Mouse (Mus musculus) brain, embryonic 18.5 days (tissue): Measurements from ENCODE around the gene Sec23b.
"Not testable (repeated sequence)": the region's sequence is repeated elsewhere in the genome, so short reads cannot be mapped to it uniquely, and the experiment has no call there.

Experiments
- DNase-seq: peaks from one replicate; pipeline ENCODE4 v3.0.0-alpha.2; 2012; ENCODE audit warnings: low read depth, low spot score

The Sec23b gene

GRCm38 (mm10) chr2:144555820-144556552, at the start of gene Sec23b:
Gene Sec23b, plus strand, starts transcription at chr2:144556229.
- DNase-seq: peak; percentile 92

DNA sequence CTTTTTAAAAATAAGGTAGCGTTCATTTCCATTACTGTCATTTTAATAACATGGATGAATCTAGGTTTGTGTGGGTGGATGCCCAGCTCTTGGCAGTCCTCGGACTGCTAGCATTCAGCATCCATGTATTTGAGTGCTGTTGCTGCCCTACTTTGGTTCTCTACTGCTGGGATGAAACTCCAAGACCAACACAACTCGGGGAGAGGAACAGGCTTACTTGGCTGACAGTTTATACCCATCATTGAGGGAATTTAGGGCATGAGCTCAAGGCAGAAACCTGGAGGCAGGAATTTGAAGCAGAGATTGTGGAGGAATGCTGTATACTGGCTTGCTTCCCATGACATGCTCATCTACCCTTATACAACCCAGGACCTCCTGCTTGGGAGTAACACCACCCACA, 41.4 kb upstream of the Sec23b start:
- no peak for DNase-seq

- no peak for DNase-seq
These were observed 36.3 kb upstream of the Sec23b start for GRCm38 (mm10) chr2:144519772-144520171.

DNA sequence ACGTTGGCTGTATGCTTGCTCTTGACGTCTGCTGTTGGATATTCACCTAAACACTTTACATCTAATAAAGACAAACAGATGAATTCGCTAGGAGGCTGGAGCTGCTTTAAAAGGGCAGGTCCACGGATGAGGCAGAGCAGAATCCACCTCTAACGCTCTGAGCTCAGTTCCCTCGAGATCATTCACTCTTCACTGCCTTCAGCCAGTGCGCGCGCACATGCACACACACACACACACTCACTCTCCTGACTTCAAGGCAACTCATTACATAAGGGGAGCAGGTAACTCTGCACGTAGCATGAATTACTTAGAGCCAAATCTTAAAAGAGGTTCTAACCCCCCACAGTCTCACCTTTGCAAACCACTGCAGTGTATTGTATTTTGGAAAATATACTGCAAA, 30.2 kb upstream of the Sec23b start:
- no peak for DNase-seq

- peak; percentile 95 for DNase-seq
These were observed 28.8 kb upstream of the Sec23b start, which contains the start of the genes Dzank1 and Polr3f for GRCm38 (mm10) chr2:144526981-144527820. Gene Dzank1, minus strand, starts transcription at chr2:144527414. Gene Polr3f, plus strand, starts transcription at chr2:144527718.

DNA sequence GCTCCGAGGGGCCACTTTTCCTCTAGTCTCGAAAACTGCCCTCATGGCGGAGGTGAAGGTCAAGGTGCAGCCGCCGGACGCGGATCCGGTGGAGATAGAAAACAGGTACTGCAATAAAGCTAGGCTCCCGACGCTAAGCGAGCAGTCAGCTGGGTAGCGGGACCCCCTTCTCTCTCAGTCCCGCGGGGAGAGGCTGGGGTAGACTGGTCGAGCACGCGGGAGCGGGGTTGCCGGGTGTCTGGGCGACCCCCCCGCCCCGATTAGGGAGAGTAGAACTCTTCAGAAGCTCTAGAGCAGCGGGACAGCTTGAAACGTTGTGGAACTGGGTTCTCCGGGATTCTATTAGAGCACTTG, 28.2 kb upstream of the Sec23b start:
- DNase-seq: no peak

GRCm38 (mm10) chr2:144537123-144537522, 18.9 kb upstream of the Sec23b start:
- no peak for DNase-seq

- no peak for DNase-seq
These were observed 14.8 kb upstream of the Sec23b start for GRCm38 (mm10) chr2:144541246-144541645.

DNA sequence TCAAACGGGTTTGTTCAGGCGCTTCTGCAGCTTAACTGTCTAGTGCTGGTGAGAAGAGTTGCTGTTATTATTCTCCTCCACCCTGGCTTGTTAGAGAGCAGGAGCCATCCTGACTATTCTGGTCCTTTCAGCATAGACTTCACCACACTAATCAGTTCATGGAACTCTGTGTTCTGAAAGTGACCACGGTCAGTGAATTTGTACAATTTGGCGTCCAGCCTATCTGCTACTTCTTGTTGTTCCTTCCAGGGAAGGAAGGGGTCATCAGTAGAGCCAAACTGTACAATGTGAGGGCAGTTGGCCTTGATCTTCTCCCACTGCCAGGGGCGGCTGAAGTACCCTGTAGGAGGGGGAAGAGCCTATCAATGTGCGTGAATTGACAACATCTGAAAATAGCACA, 12.4 kb upstream of the Sec23b start:
- no peak for DNase-seq

- no peak for DNase-seq
These were observed 11.4 kb upstream of the Sec23b start for GRCm38 (mm10) chr2:144544630-144545029.

DNA sequence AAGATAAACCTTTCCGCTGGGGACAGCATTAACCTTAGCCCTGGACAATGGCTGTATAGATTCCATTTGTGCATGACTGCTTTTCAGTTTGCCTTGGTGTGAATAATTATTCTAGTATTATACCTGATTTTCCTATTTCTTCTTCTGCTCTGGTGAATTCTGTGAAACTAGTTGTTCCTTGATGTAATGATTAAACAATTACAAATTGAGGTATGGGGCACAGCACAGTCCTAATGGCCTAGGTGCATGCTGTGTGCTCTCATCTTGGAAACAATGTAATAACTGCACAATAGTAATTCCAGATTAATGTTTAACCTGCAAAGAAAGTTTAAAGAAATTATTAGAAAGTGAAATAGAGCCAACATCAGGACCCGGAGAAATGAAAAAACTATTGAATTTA, 11.0 kb upstream of the Sec23b start:
- DNase-seq: no peak

GRCm38 (mm10) chr2:144545481-144545880, 10.5 kb upstream of the Sec23b start:
- DNase-seq: no peak

DNA sequence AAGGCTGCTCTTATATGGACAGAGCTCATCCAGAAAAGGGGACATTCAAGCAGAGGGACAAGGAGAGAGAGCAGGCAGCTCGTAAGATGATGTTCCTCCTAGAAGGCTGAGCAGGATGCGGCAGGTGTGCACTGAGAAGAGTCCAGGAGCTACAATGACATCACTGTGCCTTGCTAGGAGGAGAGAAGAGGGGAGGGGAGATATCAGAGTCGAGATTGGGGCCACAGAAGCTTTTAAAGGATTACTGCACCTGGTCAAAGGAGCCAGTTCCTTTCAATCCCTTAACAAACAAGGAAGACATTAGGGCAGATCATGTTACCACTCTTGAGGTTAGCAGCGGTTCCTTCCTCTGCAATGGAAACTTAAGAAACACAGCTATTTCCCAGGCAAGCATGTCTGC, 8.5 kb upstream of the Sec23b start:
- no peak for DNase-seq

DNA sequence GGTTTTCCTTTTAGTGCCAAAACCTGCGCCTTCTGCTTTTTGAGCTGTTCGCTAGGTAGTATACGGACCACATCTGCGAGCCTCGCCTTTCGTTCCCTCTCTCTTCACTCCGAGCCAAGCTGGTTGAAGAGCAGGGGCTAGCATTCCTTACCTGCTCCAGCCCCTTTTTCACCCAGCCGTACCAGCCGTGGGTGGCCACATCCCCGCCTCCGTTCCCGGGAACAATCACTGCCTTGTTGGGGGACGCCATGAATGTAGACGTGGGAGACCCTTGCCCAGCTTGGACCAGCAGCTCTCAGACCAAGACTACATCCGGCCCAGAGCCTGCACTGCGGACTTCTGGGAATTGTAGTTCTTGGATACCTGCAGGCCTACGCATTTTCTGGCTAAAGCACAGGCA, 5.5 kb upstream of the Sec23b start, which contains the start of gene Rbbp9:
Gene Rbbp9 (minus strand): TSS at position 341 of the 400 bp plus-strand sequence.
- DNase-seq: peak; percentile 63

DNA sequence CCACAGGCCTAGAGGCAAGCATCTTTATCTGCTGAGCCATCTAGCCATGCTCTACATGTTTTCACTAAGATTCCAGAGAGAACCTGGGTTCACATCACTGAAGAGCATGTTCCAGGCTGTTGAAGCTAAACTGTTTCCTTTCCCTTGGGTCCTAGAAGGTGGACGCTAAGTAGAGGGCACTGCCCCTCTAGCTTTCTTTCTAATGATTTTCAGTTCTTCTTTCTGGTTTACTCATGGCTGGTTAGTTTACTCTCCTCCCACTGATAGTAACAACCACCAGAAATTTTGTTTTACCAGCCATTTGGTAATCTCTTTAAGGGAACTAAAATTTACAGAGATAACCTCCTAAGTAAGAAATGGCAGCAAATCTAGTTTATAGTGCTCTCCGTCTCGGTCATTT, 2.1 kb upstream of the Sec23b start:
- no peak for DNase-seq

DNA sequence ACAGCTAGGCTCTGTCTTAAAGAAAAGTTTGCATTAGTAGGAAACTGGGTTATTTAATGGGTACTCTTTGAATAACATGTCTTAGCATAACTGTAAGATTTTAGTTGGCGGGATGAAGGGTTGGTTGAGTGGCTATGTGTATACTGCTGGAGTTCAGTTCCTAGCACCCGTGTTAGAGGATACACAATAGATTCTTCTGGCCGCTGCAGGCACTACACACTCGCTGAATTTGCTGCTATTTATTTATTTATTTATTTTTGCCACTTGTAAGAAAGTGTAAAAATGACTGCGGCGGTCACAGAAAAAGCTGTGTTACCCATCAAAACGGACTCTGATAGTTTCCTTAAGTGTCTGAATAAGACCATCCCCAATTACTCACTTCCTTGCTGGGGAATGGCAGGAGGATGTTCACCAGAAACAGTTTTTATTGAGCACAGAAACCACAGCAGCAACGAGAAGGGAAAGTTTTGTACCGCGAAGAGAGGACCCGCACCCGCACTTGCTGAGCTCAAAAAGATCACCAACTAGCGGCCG, 676 bp upstream of the Sec23b start:
- no peak for DNase-seq

GRCm38 (mm10) chr2:144588723-144589122, 32.7 kb downstream of the Sec23b start:
- no peak for DNase-seq

DNA sequence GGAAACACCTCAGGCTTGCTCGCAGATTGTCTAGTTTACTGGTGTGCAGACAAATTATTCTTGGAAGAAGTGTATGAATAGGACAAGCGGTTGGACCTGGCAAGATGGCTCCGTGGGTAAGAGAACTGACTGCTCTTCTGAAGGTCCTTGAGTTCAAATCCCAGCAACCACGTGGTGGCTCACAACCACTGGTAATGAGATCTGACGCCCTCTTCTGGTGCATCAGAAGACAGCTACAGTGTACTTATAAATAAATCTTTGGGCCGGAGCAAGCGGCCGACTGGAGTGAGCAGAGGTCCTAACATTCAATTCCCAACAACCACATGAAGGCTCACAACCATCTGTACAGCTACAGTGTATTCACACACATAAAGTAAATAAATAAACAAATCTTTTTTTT, 37.0 kb downstream of the Sec23b start:
- DNase-seq: not testable (repeated sequence)

GRCm38 (mm10) chr2:144593951-144594651, 38.1 kb downstream of the Sec23b start, which contains the start of gene Smim26:
Gene Smim26, plus strand, starts transcription at chr2:144594054.
- peak; percentile 74 for DNase-seq

- DNase-seq: no peak
These were observed 42.0 kb downstream of the Sec23b start for GRCm38 (mm10) chr2:144598006-144598405.

- DNase-seq: peak; percentile 64
These were observed 44.0 kb downstream of the Sec23b start, which contains the start of gene Dtd1 for GRCm38 (mm10) chr2:144599831-144600687. Gene Dtd1, plus strand, starts transcription at chr2:144599897.
